Mouse (Mus musculus) heart, postnatal 0 days (tissue): Measurements from ENCODE around the gene Ermap. TPM values are rescaled to one million over a fixed set of nuclear protein-coding genes. Genes with fewer than 3 reads are reported as not detected.

Experiments
- ATAC-seq: fragments of 200-750 bp; cut with Nextera tagmentation; 2 replicates; pipeline ENCODE4 v1.8.0; 2017; ENCODE audit warnings: low read depth, moderate number of reproducible peaks, moderate library complexity; ENCODE audit not compliant: insufficient read depth
- DNase-seq: peaks from one replicate; pipeline ENCODE4 v3.0.0-alpha.2; 2016; ENCODE audit warnings: low spot score
- H3K27ac ChIP-seq: fragments of 300-500 bp; sonication (generic); 2 replicates; pipeline ENCODE4 v1.5.1; 2014; ENCODE audit warnings: low read depth, mild to moderate bottlenecking
- H3K27me3 ChIP-seq: fragments of 300-500 bp; sonication (generic); 2 replicates; pipeline ENCODE4 v1.6.1; 2014; ENCODE audit warnings: low read length, mixed read lengths; ENCODE audit not compliant: control insufficient read depth, insufficient read depth
- H3K36me3 ChIP-seq: fragments of 300-500 bp; sonication (generic); replicated peaks from 2 replicates; pipeline ENCODE4 v1.6.1; 2014; ENCODE audit warnings: low read length, mixed read lengths; ENCODE audit not compliant: control insufficient read depth, insufficient read depth
- H3K4me1 ChIP-seq: fragments of 300-500 bp; sonication (generic); 2 replicates; pipeline ENCODE4 v1.6.1; 2014; ENCODE audit warnings: antibody characterized with exemption; ENCODE audit not compliant: control insufficient read depth, insufficient read depth
- H3K4me2 ChIP-seq: fragments of 300-500 bp; sonication (generic); 2 replicates; pipeline ENCODE4 v1.6.1; 2014; ENCODE audit warnings: low read depth, mild to moderate bottlenecking, low read length, moderate library complexity
- H3K4me3 ChIP-seq: fragments of 300-500 bp; sonication (generic); 2 replicates; pipeline ENCODE4 v1.5.1; 2014; ENCODE audit warnings: low read depth, low read length
- H3K9ac ChIP-seq: fragments of 300-500 bp; sonication (generic); replicated peaks from 2 replicates; pipeline ENCODE4 v1.6.1; 2014; ENCODE audit warnings: low read depth, low read length, mixed read lengths
- H3K9me3 ChIP-seq: fragments of 300-500 bp; sonication (generic); replicated peaks from 2 replicates; pipeline ENCODE4 v1.6.1; 2016; ENCODE audit warnings: low read length; ENCODE audit not compliant: control insufficient read depth
- CTCF ChIP-seq: IDR thresholded peaks from 2 replicates; pipeline ENCODE4 v1.5.1; 2016; ENCODE audit warnings: antibody characterized with exemption, control low read depth, low read depth
- EP300 ChIP-seq: IDR thresholded peaks from 2 replicates; pipeline ENCODE4 v1.6.1; 2016; ENCODE audit warnings: antibody characterized with exemption, low read depth
- WGBS: fragments of 180-500 bp; shearing (Covaris S2); extraction: QIAGEN DNeasy Blood & Tissue Kit; methylation state at CpG from one replicate; pipeline ENCODE4 v1.1.7; 2014; 5-methylcytosine and 5-hydroxymethylcytosine counted together
- polyA plus RNA-seq: library from polyadenylated mRNA; unstranded; fragments of >200 nt; fragmentation: Nextera tagmentation; extraction: Ambion mirVana; gene quantifications from 2 replicates; pipeline ENCODE4 v1.2.1, GENCODE M21; 2015
- total RNA-seq: library from RNA; depleted of rRNA; stranded (reverse); fragments of >200 nt; gene quantifications from 2 replicates; pipeline ENCODE4 v1.2.3, GENCODE M21; 2014; ENCODE audit warnings: low replicate concordance

The Ermap gene
- total and polyA plus RNA-seq, 2 experiments from 2014 or later, result 0.57 TPM; not detected in 1

DNA sequence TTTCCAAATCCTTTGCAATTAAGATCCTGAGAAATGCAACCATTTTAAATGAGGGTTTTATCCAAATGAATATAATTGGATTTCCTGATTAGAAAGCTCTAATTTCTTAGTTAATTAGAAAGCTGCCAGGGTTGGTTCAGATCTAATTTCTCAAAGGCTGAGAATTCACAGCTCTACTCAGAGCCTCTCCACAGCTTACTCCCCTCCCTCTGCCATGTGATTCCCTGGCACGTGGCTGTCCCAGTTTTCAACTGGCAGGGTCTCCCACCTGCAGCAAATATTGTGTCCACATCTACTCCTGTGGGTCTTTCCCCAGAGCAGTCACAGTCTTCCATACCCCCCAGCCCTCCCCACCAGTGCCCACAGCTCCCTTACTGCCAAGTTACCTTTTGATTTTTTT, 6.3 kb downstream of the Ermap start:
- Histone ChIP-seq H3K4me1 (no peaks in the 10 kb centered on the region), H3K27ac (no peak overlapping the region), H3K36me3 (no peaks in the 10 kb centered on the region), H3K9me3 (no peaks in the 10 kb centered on the region), H3K9ac (no peak overlapping the region), H3K4me2 (no peak overlapping the region), H3K4me3 (no peak overlapping the region), H3K27me3 (no peaks in the 10 kb centered on the region)
- ATAC-seq (no peak), DNase-seq (no peak)
- WGBS, result 28% methylated on average over 1 of the region's 1 CpGs
- TF ChIP-seq EP300, result no peak
- TF ChIP-seq CTCF, result no peak

DNA sequence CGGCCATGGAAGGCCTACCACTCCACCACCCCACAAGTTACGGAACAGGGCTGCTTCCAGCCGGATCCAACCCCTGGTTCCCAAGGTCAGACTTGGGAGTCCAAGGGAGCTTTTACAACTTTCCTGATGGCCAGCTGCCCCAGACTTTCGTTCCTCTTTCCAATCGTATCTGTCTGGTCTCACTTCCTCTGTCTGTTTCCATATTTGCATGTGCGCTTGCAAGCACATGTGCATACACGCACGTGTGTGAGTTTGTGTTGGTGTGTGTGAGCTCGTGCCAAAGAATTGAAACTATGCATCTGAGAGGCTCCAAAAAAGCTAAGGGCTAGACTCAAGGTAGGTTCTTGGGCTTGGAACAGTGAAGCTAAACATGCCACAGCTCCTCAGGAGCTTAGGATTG, 8.4 kb downstream of the Ermap start:
- Histone ChIP-seq H3K9me3 (no peaks in the 10 kb centered on the region), H3K9ac (no peak overlapping the region), H3K4me2 (no peak overlapping the region), H3K27me3 (no peaks in the 10 kb centered on the region), H3K36me3 (no peaks in the 10 kb centered on the region), H3K4me1 (no peaks in the 10 kb centered on the region), H3K27ac (no peak overlapping the region), H3K4me3 (no peak overlapping the region)
- DNase-seq (no peak), ATAC-seq (no peak)
- no peak for TF ChIP-seq CTCF
- 77% methylated on average over 9 of the region's 9 CpGs for WGBS

DNA sequence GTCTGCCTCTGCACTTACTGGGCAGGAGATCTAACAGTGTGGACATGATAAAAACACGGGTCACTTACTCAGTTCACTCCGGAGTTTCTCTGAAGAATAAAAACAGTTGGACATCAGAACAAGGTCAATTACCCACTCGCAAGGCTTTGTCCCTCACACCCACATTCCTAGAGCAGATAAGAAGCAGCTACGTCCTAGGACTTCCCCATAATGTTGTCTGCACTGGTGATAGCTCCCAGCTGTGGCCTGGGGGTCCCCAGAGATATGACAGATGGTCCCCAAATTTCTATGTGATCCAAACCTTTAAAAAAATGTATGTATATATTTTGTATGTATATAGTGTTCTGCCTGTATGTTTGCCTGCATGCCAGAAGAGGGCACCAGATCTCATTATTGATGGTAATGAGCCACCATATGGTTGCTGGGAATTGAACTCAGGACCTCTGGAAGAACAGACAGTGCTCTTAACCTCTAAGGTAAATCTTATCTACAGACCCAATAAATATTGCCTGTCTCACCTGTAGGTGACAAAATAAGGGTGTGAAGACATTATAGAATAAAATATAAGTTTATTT, 9.6 kb downstream of the Ermap start:
- no peaks in the 10 kb centered on the region for H3K4me1 ChIP-seq
- no peak overlapping the region for H3K9ac ChIP-seq
- no peak overlapping the region for H3K4me2 ChIP-seq
- no peaks in the 10 kb centered on the region for H3K27me3 ChIP-seq
- no peak for DNase-seq
- no peak for ATAC-seq
- TF ChIP-seq CTCF, result no peak
- TF ChIP-seq EP300, result no peak
- no peaks in the 10 kb centered on the region for H3K9me3 ChIP-seq
- H3K4me3 ChIP-seq, result no peak overlapping the region
- 30% methylated on average over 4 of the region's 4 CpGs for WGBS
- H3K27ac ChIP-seq, result no peak overlapping the region
- no peaks in the 10 kb centered on the region for H3K36me3 ChIP-seq

DNA sequence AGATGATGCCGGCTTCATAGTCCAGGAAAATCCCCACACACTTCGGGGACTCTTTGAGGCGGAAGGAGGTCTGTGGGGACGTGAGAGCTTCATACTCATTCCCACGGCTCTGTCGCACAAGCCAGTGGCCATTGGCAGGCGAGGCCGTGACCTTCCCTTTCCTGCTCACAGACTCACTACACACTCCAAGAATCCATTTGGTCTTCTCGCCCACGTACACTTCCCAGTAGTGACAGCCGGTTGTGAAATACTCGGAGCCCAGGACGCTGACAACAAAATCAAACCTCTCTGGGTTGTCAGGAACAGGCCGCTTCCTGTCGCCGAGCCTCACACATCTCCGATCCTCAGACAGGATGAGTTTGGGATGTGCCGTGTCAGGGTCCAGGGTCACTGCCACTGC, 11.5 kb downstream of the Ermap start:
- Histone ChIP-seq H3K9ac (no peak overlapping the region), H3K4me2 (no peak overlapping the region), H3K4me1 (no peaks in the 10 kb centered on the region), H3K27me3 (no peaks in the 10 kb centered on the region), H3K9me3 (no peaks in the 10 kb centered on the region), H3K4me3 (no peak overlapping the region), H3K27ac (no peak overlapping the region), H3K36me3 (no peaks in the 10 kb centered on the region)
- 37% methylated on average over 18 of the region's 18 CpGs for WGBS
- ATAC-seq (no peak), DNase-seq (peak; percentile 17)
- TF ChIP-seq CTCF, result no peak
- no peak for TF ChIP-seq EP300

DNA sequence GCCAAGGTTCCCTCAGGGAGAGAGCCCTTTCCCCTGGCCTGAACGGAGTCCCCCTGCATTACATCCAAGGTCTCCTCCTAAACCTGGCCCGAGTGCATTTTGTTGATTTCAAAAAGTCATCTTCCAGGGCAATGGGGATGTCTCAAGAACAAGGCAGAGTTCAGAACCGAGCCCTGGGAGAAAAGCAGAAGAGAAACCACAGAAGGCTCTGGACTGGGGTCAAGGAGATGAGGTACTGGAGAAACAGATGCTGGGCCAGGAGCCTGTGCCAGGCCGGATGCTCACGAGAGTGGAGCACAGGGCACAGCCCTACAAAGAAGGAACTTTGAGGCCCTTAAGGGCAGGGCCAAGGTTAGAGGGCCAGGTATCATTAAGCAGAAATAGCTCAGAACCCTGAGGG, 12.1 kb downstream of the Ermap start:
- Histone ChIP-seq H3K9me3 (no peaks in the 10 kb centered on the region), H3K4me2 (no peak overlapping the region), H3K36me3 (no peaks in the 10 kb centered on the region), H3K4me3 (no peak overlapping the region), H3K9ac (no peak overlapping the region), H3K27ac (no peak overlapping the region), H3K27me3 (no peaks in the 10 kb centered on the region), H3K4me1 (peaks cover 5% of the 10 kb centered on the region; the same call in 1 of the 2 replicates)
- 49% methylated on average over 5 of the region's 5 CpGs for WGBS
- TF ChIP-seq CTCF, result no peak
- no peak for TF ChIP-seq EP300
- ATAC-seq (no peak), DNase-seq (no peak)

DNA sequence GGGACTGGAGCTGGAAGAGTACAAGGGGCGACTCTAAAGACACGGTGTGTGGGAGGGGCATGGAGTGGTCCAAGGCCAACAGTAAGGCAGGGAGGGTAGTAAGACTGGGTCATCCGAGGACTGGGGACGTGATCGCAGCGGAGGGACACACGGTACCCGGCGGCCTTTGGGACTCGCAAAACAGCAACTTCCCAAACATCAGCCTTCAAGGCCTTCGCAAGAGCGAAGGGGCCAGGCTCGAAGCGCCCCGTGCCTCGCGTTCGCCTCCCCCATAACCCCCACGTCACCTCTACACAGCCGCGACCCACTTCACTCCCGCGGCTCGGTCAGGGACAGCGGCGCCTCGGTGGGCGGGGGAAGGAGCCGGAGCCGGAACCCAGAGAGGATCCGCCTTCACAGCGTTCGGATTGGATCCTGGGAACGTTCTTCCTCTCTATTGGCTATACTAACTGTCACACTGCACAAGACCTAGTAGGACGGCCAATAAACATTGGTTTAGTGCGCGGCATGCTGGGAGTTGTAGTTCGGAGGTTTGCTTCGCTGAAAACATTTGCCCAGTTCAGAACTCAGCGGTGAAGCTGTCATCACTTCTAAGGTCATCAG, 15.9 kb downstream of the Ermap start, which contains the start of gene Zfp691:
Gene Zfp691, minus strand, starts transcription at position 345 of the 603 bp plus-strand sequence.
- Histone ChIP-seq H3K9ac (peak within 1 kb of the TSS; percentile 89), H3K4me2 (peak within 1 kb of the TSS; percentile 80), H3K36me3 (peaks cover 16% of the 10 kb centered on the region), H3K27me3 (no peaks in the 10 kb centered on the region), H3K4me1 (peaks cover 16% of the 10 kb centered on the region; the same call in 1 of the 2 replicates), H3K4me3 (peak within 1 kb of the TSS; percentile 93), H3K27ac (peak within 1 kb of the TSS; percentile 93), H3K9me3 (no peaks in the 10 kb centered on the region)
- under 1% methylated on average over 40 of the region's 40 CpGs for WGBS
- DNase-seq, result peak; percentile 100
- TF ChIP-seq CTCF (no peak), EP300 (no peak)
- ATAC-seq, result peak; percentile 99
